Mouse (Mus musculus) T-helper 17 cell (primary cell): ENCODE measurements at regions not wholly inside any gene's neighbourhood (a gene's known extent, or its start where the extent isn't known, plus 50 kb on each side); places are given as distances from the start of the nearest gene placed in this dataset.

Experiments
- in situ Hi-C, 2 experiments: fragments of 300-600 bp; cut with MboI, MseI; formaldehyde crosslinking; loops; 1 replicate in 1 of 2; 2 replicates in 1 of 2; pipeline ENCODE4 v1.15.1; 2025; ENCODE audit warnings: high pct_unique_total_duplicates in 2 of 2

DNA sequence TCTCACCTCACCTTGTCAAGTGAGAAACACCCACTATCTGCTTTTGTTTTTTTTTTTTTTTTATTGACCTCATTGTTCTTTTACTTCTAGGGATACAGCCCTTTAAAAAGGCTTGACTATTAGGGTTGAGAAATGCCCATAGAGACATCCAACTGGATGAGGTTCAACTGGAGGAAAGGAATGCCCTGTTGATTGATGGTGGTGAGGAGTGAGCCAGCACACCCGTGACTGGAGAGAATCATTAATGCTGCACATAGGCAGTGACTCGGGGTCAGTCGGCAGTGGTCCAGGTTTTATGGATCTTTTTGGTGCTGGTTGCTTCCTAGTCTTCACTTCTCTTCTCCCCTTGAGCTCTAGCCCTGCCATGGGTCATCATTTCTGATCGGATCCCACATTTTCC lies 82.9 kb upstream of the Cryz start:
- in situ Hi-C loops = no loop called here

DNA sequence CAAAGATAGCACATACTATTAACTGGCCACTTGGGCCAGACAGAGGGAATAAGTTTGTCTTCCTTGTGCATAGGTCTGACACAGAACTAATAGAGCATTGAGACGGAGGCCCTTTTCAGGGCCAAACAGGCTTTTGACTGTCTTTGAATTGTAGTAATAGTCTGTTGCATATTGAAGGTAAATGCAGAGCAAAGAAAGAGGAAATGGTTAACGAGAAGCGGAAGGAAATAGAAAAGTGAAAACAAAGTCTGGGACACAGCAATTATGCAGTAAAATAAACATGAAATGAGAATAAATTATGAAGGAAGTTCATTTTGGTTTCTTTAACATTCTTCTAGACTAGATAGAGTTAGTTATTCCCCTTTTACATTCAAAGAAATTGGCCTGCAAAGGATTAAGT lies 86.4 kb upstream of the Cryz start:
- in situ Hi-C loops = no loop called here

DNA sequence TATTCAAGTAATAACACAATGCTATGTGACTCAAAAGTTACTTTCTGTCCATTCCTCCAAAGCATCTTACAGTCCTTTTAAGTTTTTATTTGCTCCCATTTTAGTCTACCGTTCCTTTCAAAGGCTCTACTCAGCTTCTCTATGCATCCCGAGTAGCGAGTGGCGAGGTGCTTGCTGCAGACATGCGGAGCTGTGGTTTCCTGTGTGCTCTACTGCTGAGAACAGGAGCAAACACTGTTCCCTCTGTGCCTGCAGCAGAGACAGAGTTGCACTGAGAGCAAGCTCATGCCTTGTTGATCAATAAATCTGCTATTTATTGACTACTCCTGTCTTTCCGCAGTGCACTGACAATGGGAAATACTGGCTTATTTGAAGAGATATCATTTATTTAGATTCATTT lies 87.1 kb upstream of the Cryz start:
- in situ Hi-C loops = no loop called here

DNA sequence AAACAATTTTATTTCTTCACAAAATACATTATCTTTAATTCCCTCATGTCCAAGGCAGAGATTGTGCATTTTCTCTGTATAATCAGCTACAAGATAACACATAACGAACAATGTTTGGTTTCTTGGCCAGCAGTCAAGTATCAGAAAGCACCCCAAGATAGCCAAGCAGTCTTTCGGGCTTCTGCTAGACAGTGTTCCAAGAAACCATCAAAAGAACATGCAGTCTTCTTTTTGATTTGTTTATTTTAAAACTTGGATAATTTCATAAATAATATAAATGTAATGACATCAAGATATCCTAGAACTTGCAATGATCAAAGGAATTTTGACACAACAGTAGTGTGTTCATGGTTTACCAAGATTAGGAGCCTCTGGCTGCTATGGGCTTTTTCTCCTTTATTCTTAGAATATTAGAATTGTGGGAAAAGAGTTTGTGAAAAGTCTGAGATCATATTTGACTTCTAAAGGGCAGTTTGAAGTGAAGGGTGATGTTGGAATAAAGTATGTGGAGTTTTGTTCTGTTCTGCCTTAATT lies 103.1 kb upstream of the Cryz start:
- in situ Hi-C loops = no loop called here

DNA sequence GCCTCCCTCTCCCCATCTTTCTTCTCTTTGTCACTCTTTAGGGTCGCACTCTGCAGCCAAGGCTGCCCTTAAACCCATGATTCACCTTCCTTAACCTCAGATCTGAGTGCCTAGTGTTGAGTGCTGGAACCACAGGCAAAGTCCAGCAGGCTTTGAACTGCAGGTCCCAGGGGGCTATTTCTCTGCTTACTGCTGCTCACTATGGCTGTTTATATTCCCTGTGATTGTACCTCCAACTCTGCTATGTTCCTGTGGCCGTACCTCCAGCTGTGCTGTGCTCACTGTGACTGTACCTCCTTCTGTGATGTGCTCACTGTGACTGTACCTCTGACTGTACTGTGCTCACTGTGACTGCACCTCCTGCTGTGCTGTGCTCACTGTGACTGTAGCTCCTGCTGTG lies 124.1 kb upstream of the Cryz start:
- in situ Hi-C loops = no loop called here

DNA sequence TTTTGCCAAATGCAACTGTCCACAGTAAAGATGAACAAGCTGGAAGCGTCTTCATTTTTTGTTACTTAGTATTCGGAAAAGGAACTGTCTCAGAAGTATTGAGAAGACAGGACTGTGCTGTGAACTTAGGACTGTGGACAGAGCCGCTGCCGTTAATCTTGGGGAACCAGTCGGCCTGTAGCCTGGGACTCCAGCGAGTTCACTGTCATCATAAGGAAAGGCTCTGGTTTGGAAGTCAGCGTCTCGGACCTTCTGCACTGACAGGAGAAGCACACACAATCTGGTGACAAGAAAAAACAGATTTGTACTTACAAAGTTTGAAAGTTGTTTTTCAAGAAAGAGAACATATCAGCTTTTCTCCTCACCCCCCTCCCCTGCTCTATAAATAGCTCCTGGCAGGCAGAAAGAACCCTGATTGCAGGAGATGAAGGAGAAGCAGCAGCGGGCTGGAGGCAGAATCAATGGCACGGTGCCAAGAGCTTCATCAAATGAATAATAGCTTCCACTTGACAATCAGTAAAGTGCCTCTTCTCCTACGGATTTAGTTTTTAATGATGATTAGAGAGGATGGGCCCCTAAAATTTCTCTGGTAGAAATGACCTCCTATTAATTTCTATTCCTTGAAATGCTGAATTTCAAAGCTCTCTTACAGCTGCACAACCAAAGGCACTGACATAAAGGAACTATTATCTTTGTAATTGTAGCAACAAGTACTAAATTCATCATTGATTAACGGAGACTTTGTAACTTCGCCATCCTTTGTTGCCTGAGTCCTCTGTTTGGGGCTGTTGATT lies 128.7 kb upstream of the Cryz start:
- in situ Hi-C loops = no loop called here

DNA sequence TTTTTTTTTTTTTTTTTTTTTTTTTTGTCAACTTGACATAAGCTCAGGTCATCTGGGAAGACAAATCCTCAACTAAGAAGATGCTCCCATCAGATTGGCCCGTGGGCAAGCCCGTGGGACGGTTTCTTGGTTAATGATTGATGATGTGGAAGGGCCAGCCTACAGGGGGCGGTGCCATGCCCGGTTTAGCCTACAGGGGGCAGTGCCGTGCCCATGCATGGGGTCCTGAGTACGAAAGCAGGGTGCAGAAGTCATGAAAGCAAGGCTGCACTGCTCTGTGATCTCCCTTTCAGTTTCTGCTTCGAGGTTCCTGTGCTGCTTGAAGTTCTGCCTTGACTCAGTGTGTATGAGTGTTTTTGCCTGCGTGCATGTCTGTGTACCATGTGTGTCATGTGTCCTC lies 127.7 kb upstream of the Lhx8 start:
- in situ Hi-C loops = no loop called here

DNA sequence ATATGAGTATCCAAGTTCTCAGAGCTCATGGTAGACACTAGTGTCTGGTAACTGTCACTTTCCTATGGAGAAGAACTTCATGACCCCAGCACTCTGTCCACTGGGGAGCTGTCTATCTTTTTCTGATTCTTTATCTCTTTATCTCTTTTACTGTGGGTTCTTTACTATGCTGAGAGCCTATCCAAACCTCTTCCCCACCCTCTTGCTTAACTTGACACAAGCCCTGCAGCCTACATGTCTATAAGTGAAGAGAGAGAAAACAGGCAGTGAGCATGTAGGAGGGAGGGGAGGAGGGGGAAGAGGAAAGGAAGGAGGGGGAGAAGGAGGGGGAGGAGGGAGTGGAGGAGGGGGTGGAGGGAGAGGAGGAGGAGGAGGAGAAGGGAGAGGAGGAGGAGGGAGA lies 122.6 kb upstream of the Lhx8 start:
- in situ Hi-C loops = no loop called here

DNA sequence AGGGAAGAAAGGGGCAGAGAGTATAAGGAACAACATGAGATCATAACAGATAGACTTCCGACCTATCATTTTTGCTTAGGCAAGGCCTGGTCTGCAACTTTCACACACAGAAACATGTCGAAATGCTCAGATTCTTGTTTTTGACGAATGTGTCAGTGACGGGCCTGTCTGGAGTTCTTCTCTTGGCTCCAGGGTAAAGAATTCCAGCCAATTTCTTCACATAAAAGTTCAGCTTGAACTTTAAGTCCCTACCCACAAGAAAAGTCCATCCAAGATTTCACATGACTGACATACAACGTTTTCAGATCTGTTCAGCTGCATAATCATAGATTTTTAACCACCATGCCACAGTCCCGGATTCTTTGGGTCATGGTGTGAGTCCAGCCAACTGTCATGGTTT lies 122.1 kb upstream of the Lhx8 start:
- in situ Hi-C loops = no loop called here

DNA sequence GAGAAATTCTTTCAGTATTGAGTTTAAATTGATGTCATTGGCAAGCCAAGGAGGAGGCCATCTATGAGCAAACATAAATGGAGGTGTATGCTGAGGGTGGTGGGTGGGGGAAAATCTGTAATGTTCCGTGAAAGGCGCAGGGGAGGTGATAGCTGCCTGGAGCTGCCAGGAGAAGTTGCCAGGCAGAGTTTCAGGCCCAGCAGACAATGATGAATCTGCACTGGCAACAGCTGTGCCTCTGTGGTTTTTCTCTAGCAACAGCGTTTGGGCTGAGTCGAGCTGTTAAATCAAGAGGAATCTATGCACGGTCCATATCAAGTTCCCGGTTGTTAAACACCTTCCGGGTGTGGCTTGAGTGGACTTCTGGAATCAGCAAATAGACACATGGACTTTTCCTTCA lies 120.7 kb upstream of the Lhx8 start:
- in situ Hi-C loops = no loop called here

DNA sequence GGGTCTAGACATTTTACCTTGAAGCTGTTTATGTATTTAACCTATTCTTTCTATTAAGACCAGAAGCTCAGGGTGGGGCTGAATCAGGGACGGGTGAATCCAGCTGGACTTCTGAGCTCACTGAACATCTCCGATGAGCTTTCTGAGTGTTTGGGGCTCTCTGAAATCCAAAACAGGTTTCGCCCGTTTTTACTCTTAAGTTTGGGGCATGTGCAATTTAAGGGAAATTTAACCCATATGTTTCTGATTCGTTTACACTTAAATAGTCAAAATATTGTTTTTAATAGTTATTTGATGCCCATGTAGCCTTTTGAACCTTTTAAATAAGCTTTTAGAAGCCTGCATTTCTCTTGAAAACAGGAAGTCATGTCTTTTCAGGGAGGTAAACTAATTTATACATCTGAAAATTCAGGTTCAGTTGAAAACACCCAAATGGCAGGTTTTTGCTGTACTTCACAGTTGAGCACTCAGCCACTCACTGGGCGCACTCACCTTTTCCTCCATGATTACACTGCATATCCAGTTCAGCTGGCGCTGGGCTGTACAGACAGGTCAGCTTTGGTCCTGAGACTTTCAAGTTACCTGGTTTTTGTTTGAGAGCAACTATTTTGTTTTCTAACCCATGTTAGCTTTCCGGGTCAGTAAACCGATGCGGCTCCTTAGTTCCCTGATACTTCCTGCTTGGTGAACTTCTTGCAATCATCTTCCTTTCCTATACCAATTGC lies 113.1 kb upstream of the Lhx8 start:
- in situ Hi-C loops = loop anchor here in 1 of 2 experiments (25.0 kb wide), 1 partner anchor 1081 kb away; no protein-coding TSS in a partner anchor

DNA sequence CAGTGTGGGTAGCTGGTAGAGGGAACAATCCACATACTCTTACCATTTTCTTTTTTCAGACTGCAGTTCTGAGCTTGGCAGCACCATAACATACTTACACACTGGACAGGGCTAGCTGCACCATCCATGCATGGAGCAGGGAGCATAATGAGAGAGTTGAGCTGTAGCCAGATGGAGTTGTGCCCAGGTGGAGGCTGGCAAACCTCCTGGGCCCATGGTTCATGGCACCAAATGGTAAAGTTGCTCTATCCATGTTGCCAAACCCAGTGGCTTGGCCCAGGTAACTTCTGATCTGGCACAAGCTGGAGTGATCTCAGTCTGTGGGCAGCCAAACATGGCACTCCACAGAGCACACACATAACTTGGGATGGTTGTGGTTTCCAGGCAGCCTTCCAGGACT lies 111.0 kb upstream of the Lhx8 start:
- in situ Hi-C loops = loop anchor here in 1 of 2 experiments (25.0 kb wide), 1 partner anchor 1079 kb away; no protein-coding TSS in a partner anchor

DNA sequence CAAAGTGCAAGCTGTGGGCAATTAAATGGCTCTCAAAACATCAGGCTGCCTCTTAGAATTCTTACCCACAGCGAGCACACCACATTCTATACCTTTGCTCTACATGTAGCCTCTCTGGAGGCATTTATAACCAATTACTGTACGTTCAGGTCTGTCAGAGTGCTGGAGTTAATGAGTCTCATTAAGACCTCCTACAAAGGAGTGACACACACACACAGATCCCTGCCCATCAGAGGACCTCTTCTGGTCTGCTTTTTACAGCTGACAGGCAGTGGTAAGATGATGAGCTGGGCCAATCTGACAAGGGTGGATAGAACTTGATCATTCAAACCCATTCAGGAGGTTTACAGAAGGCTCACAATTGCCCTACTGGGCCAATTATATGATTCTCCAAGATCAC lies 110.4 kb upstream of the Lhx8 start:
- in situ Hi-C loops = loop anchor here in 1 of 2 experiments (25.0 kb wide), 1 partner anchor 1079 kb away; no protein-coding TSS in a partner anchor

DNA sequence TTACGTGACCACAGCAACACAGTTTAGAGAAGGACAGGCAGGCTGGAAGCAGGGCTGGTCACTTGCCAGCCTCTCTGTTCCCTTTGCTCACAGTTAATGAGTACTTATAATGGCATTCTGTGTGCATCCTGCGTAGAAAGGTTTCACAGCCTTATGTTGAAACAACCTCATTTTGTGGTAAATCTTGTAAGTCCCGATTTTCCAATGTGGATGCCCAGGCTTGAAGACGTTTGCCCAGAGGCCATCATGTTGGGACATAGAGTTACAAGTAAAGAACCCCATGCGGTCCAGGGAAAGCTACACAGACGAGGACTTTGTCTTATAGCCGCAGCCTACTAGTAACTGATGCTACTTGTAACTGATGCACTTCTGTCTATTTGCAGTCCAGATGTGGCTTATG lies 100.4 kb upstream of the Lhx8 start:
- in situ Hi-C loops = loop anchor here in 1 of 2 experiments (25.0 kb wide), 1 partner anchor 1069 kb away; no protein-coding TSS in a partner anchor

DNA sequence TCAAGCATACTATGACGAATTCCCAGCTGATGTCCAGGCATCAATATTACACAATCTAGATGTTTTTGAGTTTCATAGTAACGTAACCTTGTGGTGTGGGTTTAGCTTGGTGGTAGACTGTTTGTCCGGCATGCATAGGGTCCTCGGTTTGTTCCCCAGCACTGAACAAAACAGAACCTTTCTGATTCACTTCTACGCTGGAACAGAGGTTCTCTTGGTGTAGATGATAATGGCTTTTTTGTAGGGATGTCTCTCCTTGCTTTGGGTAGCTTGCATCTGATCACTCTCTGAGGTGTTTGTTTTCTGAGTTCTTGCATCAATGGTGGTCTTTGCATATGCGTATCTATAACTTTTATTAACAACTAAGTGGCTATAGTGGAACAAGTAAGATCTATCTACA lies 99.2 kb upstream of the Lhx8 start:
- in situ Hi-C loops = loop anchor here in 1 of 2 experiments (25.0 kb wide), 1 partner anchor 1067 kb away; no protein-coding TSS in a partner anchor

DNA sequence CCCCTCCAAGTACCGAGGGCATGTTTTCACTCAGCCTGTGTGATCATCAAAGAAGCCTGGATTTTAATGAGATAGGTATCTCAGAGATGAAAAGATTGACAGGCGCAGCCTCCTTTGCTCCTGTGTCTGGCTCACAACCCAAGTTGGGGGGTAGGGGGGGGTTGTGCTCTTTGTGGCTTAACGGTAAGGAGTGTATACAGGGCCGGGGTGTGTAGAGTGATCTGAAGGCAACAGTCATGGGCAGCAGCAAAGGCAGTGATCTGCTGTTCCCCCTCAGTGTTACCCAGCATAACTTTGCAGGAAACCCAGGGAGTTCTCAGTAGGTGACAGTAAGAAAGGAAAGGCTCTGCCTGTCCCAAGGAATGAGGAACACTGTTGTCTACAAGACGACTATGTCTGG lies 94.1 kb upstream of the Lhx8 start:
- in situ Hi-C loops = no loop called here

DNA sequence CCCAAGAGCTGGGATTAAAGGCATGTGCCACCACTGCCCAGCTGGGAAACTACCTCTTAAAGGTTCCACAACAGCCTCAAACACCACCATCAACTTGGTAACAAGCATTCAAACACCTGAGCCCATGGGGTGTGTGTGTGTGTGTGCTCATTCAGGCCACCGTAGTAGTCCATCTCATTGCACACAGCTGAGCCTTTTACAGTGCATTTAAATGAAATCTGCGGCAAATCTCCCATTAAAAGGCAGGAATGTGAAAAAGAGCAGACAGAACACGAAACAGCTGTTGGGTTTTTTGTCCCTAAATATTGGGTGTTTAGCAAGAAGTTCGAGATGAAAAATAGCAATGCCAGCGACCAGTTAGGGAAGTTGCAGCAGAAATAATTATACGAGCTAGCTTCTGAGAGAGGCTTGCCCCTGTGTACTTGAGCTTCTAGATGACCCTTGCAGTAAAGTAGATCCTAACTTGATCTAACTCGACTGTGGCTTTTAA lies 91.0 kb upstream of the Lhx8 start:
- in situ Hi-C loops = no loop called here

DNA sequence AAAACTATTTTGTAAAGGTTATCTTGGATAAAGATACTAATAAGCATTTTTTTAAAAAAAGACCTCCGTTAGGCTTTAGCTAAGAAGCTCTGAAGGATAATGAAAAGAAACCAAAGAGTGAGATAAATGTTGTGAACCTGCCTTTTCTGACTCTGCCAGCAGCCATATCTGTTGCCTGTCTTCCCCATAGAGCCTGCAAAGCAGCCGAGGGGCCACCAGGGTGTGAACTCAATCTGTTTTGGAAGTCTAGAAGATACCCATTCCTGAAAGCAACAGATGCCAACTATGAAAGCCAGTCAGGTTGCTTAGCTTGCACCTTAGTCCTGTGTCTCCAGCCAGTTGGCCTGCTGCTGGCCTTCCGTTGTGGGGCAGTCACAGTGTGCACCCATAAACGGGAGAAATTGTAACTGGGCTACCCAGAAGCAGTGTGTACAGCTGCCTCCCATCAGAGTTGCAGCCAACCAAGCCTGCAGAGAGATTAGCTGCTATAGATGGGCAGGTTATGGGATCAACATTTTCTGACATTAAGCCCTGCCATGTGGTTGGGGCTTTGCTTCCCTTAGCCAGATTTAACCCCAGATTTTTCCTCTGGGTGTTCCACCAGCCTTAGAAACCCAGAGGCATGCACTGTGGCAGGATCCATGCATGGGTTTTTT lies 87.8 kb upstream of the Lhx8 start:
- in situ Hi-C loops = no loop called here

DNA sequence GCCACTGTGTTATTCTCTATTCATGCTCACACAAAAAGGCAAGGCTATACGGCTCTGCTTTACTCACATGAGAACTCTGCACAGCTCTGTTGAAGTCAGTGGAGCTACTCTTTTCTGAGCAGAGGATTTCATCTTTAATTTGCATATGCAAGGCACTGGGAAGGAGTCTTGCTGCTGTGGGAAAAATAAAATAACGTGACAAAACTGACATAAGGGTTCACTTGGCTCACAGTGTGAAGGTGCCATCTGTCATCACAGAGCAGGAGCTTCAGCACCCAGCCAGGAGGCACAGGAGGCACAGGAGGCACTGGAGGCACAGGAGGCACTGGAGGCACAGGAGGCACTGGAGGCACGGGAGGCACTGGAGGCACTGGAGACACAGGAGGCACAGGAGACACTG lies 83.9 kb upstream of the Lhx8 start:
- in situ Hi-C loops = no loop called here

DNA sequence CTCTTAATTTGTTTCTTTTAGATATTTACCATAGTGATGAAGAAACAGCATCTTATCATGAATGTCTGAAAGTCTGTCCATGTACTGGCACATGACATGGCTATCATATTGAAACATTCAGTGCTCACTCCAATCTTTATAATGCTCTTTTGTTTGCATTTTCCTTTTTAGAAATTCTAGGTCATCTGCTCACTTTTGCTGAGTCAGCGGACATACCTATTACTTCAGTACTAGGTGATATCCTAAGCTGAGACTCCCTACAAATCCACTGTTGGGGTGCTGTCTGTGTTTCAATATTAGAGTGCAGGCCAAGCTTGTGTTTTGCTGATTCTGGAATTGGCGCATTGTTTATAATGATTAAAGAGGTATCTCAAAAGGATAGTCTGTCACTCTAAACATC lies 79.8 kb upstream of the Lhx8 start:
- in situ Hi-C loops = no loop called here

DNA sequence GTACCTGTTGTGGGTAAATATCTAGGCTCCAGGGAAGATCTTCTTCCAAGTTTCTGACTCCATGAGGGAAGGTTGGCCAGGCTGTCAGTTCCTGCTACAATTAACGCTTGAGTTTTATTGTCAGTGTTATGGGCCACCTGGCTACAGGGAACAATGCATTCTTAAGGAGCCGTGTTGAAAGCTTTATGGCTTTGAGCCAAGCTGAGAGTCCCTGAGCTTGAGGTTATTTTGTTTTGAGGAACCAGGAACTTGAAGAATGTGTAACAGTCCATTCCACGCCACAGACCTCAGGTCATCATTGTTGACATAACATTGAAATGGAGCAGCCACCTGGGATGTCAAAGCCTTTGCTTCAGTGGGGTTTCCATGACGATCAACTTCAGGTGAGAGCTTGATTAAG lies 71.6 kb upstream of the Lhx8 start:
- in situ Hi-C loops = no loop called here

DNA sequence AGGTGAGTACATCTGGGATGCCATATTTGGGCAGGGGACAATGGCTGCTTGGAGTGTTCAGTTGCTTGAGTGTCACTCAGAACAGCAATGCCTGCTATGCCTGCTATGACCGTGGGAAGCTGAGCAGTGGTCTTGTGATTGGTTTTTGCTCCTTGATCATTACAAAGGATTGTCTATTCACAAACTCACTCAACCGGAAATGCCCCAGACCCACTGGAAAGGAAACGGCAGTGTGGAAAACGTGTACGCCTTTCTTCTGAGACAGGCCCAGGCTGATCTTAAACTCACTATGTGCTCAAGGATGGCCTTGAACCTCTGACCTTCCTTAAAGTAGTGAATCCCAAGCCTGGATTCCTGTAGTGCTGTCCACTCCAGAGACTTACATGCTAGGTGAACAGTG lies 63.2 kb upstream of the Lhx8 start:
- in situ Hi-C loops = no loop called here
